ENCODE assay signal across 14 mouse cellular contexts in genomic region chr16:25727957-25728506, GRCm38 (mm10). TPM values are rescaled to one million over a fixed set of nuclear protein-coding genes. Genes with fewer than 3 reads are reported as not detected.
DNase-seq lines count a peak whose midpoint lies in the region; ATAC-seq lines count a peak whose summit lies in the region.
"Had no signal": no experiment of that assay in that cellular context is flagged by ENCODE, and none has a peak within 500 bp of the region (broad histone marks: within the 10 kb centered on the region; RNA-seq: fewer than 3 reads in every experiment).

No protein-coding gene starts in this region.

- no peaks in the 10 kb centered on the region for H3K4me1 ChIP-seq in heart, embryonic 10.5 days
- 0 out of 2 replicates have a peak, but pooled peaks cover 4% of the 10 kb centered on the region for H3K4me1 ChIP-seq in kidney, embryonic 15.5 days
- H3K4me1 ChIP-seq: forebrain, embryonic 12.5 days; limb, embryonic 13.5 days; neural tube, embryonic 12.5 days had no signal

- 60% methylated on average over 7 of the region's 7 CpGs for WGBS in heart, embryonic 10.5 days
- WGBS in kidney, embryonic 15.5 days = 26% methylated on average over 7 of the region's 7 CpGs

- no peaks in the 10 kb centered on the region for H3K36me3 ChIP-seq in heart, embryonic 10.5 days
- no peaks in the 10 kb centered on the region for H3K36me3 ChIP-seq in kidney, embryonic 15.5 days
- H3K36me3 ChIP-seq: forebrain, embryonic 12.5 days; limb, embryonic 13.5 days; neural tube, embryonic 12.5 days had no signal

- H3K27me3 ChIP-seq in heart, embryonic 10.5 days (ENCODE audit: insufficient read depth, poor library complexity, severe bottlenecking) = no peaks in the 10 kb centered on the region
- no peaks in the 10 kb centered on the region for H3K27me3 ChIP-seq in kidney, embryonic 15.5 days
- H3K27me3 ChIP-seq: forebrain, embryonic 12.5 days; limb, embryonic 13.5 days; neural tube, embryonic 12.5 days had no signal

- H3K27ac ChIP-seq in heart, embryonic 10.5 days = no peak overlapping the region
- no peak overlapping the region for H3K27ac ChIP-seq in kidney, embryonic 15.5 days
- H3K27ac ChIP-seq: forebrain, embryonic 12.5 days; limb, embryonic 13.5 days; neural tube, embryonic 12.5 days had no signal

- no peak overlapping the region for H3K9ac ChIP-seq in kidney, embryonic 15.5 days
- H3K9ac ChIP-seq: forebrain, embryonic 12.5 days; limb, embryonic 13.5 days; neural tube, embryonic 12.5 days had no signal

- no peaks in the 10 kb centered on the region for H3K9me3 ChIP-seq in heart, embryonic 10.5 days
- no peaks in the 10 kb centered on the region for H3K9me3 ChIP-seq in kidney, embryonic 15.5 days (replicated peaks)
- H3K9me3 ChIP-seq: forebrain, embryonic 12.5 days; limb, embryonic 13.5 days; neural tube, embryonic 12.5 days had no signal

- peak; percentile 25 to 45 for DNase-seq in heart, adult 18-20 months
- no peak for DNase-seq in heart, embryonic 10.5 days (ENCODE audit: low spot score)
- DNase-seq in gastrocnemius, postnatal 25 days = peak; percentile 67
- peak; percentile 6 for DNase-seq in lung, postnatal 25 days (ENCODE audit: low spot score)
- no peak for DNase-seq in cerebellum, adult 9-11 months
- DNase-seq in MN1 (ENCODE audit: low spot score) = no peak
- DNase-seq: right cerebral cortex, adult 18-20 months had no signal

- peak; percentile 71 for ATAC-seq in kidney, embryonic 15.5 days (replicated peaks; ENCODE audit: low FRiP score)
- no peak for ATAC-seq in erythroid progenitor cell, adult 5-6 weeks (replicated peaks; ENCODE audit: low FRiP score, poor library complexity, severe bottlenecking)
- ATAC-seq: CD4-positive, CD25-positive, alpha-beta regulatory T cell, adult 4 months had no signal

- H3K4me2 ChIP-seq in kidney, embryonic 15.5 days = no peak overlapping the region
- H3K4me2 ChIP-seq: forebrain, embryonic 12.5 days; limb, embryonic 13.5 days; neural tube, embryonic 12.5 days had no signal

- H3K4me3 ChIP-seq in heart, embryonic 10.5 days = no peak overlapping the region
- no peak overlapping the region for H3K4me3 ChIP-seq in kidney, embryonic 15.5 days (replicated peaks)
- H3K4me3 ChIP-seq: forebrain, embryonic 12.5 days; limb, embryonic 13.5 days; neural tube, embryonic 12.5 days had no signal

RNA-seq across cellular contexts. Expression of gene Trp63, which starts 44.5 kb away (rescaled TPM):
- under 1 TPM; 0.32 to 0.59 TPM for total RNA-seq in heart, adult 18-20 months (2021)
- 1.7 and 5.7 TPM in 2 replicates for polyA plus RNA-seq in heart, embryonic 10.5 days (2016; fragmentation: Nextera tagmentation; extraction: Ambion mirVana)
- 1 to 10 TPM; 6.5 to 8.0 TPM for total RNA-seq in gastrocnemius, postnatal 25 days (2021)
- 1.1 and 1.4 TPM in 2 replicates for polyA plus RNA-seq in kidney, embryonic 15.5 days (2015; fragmentation: Nextera tagmentation; extraction: Ambion mirVana)
- not detected in 2 replicates for total RNA-seq in erythroid progenitor cell, adult 5-6 weeks (2015; ENCODE audit: low replicate concordance)
- total RNA-seq in erythroid progenitor cell, adult 5-6 weeks (2017; ENCODE audit: low replicate concordance) = not detected in 2 replicates
- total RNA-seq: megakaryocyte-erythroid progenitor cell, adult 5-6 weeks had no signal
- polyA plus RNA-seq: CD4-positive, CD25-positive, alpha-beta regulatory T cell, adult 4 months had no signal

Comparison
In these comparisons a context has a peak if more than half of its experiments do, and no peak if none do; other contexts are left out.
1. DNase-seq: peak in heart, adult 18-20 months (2 of 2), gastrocnemius, postnatal 25 days (single experiment) and lung, postnatal 25 days (single experiment); none in heart, embryonic 10.5 days (single experiment), cerebellum, adult 9-11 months (single experiment) and MN1 (single experiment).
2. RNA of gene Trp63, which starts 44.5 kb away (total RNA-seq): 6.5 to 8.0 TPM in gastrocnemius, postnatal 25 days; 0.32 to 0.59 TPM in heart, adult 18-20 months and not detected in erythroid progenitor cell, adult 5-6 weeks; every median in the first group is over 4 times any median in the second.